Mouse (Mus musculus): Measurements from ENCODE around the gene Mthfsd. TPM values are rescaled to one million over a fixed set of nuclear protein-coding genes. Genes with fewer than 3 reads are reported as not detected.

Mthfsd gene
- polyA plus RNA-seq, 1 experiment from 2014 or later = 45.2 TPM

GRCm38 (mm10) chr8:121043719-121044440, 64.3 kb downstream of the Mthfsd start:
- H3K9me3 ChIP-seq (ENCODE audit: control insufficient read depth, low read length) = no peaks in the 10 kb centered on the region
- 0 out of 2 replicates have a peak, but pooled peaks cover 2% of the 10 kb centered on the region for H3K27me3 ChIP-seq (replicated peaks; ENCODE audit: control insufficient read depth, insufficient read depth, low read length)
- no peak overlapping the region for H3K4me2 ChIP-seq (ENCODE audit: low read length)
- H3K27ac ChIP-seq (ENCODE audit: low read depth, low read length) = no peak overlapping the region
- 59% methylated on average over 19 of the region's 19 CpGs for WGBS
- H3K36me3 ChIP-seq (ENCODE audit: control insufficient read depth, insufficient read depth, low read length) = no peaks in the 10 kb centered on the region
- H3K9ac ChIP-seq (ENCODE audit: low read depth, low read length) = no peak overlapping the region
- ATAC-seq = no peak
- H3K4me1 ChIP-seq (ENCODE audit: control insufficient read depth, insufficient read depth, low read depth, low read length) = no peaks in the 10 kb centered on the region
- no peak overlapping the region for H3K4me3 ChIP-seq (ENCODE audit: low read length)

Small RNA genes within 50 kb of the gene (microRNA-seq; reads per million reads assigned to microRNA genes)
- not detected for gene Gm27530

Other genes starting within 250 kb of the Mthfsd start
- gene Foxf1, start 24.0 kb downstream of the Mthfsd start, polyA plus RNA-seq (2015; fragmentation: Nextera tagmentation; extraction: Ambion mirVana) = 1.1 and 1.3 TPM in 2 replicates
- gene Foxc2, start 7.8 kb upstream of the Mthfsd start, polyA plus RNA-seq (2015; fragmentation: Nextera tagmentation; extraction: Ambion mirVana) = 1.9 and 2.8 TPM in 2 replicates
- gene Foxl1, start 19.5 kb upstream of the Mthfsd start, polyA plus RNA-seq (2015; fragmentation: Nextera tagmentation; extraction: Ambion mirVana) = 0.09 and 0.16 TPM in 2 replicates